Mouse (Mus musculus) midbrain, embryonic 15.5 days (tissue): ENCODE data around the gene 4930467E23Rik. TPM values are rescaled to one million over a fixed set of nuclear protein-coding genes. Genes with fewer than 3 reads are reported as not detected.

Experiments used
- polyA plus RNA-seq: library from polyadenylated mRNA; unstranded; fragments of >200 nt; fragmentation: Nextera tagmentation; extraction: Ambion mirVana; gene quantifications from 2 replicates; pipeline ENCODE4 v1.2.1, GENCODE M21; 2015

Gene 4930467E23Rik
- polyA plus RNA-seq, 1 experiment from 2014 or later = not detected

Other genes starting within 250 kb of the 4930467E23Rik start
- gene Defb7, start 234.5 kb upstream of the 4930467E23Rik start, polyA plus RNA-seq = not detected in 2 replicates
- gene Gm31371, start 173.8 kb downstream of the 4930467E23Rik start, polyA plus RNA-seq = not detected in 2 replicates